Mouse (Mus musculus) heart, embryonic 14.5 days (tissue): ENCODE results near the gene Hdac8. TPM values are rescaled to one million over a fixed set of nuclear protein-coding genes. Genes with fewer than 3 reads are reported as not detected.

Experiments
- ATAC-seq: fragments of 200-750 bp; cut with Nextera tagmentation; 2 replicates; pipeline ENCODE4 v1.8.0; 2017; ENCODE audit warnings: low read depth, moderate TSS enrichment; ENCODE audit not compliant: insufficient number of reproducible peaks, insufficient read depth, low FRiP score
- H3K27ac ChIP-seq, 2 experiments: fragments of 200-500 bp in 1 of 2; fragments of 300-500 bp in 1 of 2; sonication (generic) in 1 of 2; replicated peaks in 1 of 2; 2 replicates each; pipeline ENCODE4 v1.5.1; 2012 to 2014; ENCODE audit warnings: low read depth in 2 of 2, low read length in 2 of 2, control low read depth in 1 of 2, mild to moderate bottlenecking in 1 of 2, mixed read lengths in 1 of 2; ENCODE audit not compliant: control insufficient read depth in 1 of 2, insufficient read depth in 1 of 2
- H3K27me3 ChIP-seq: fragments of 300-500 bp; sonication (generic); 2 replicates; pipeline ENCODE4 v1.6.1; 2014; ENCODE audit warnings: mild to moderate bottlenecking, low read length, control low read depth; ENCODE audit not compliant: control insufficient read depth, insufficient read depth
- H3K36me3 ChIP-seq: fragments of 300-500 bp; sonication (generic); 2 replicates; pipeline ENCODE4 v1.6.1; 2014; ENCODE audit warnings: mild to moderate bottlenecking, control low read depth, low read length, mixed read lengths; ENCODE audit not compliant: control insufficient read depth, insufficient read depth
- H3K4me1 ChIP-seq, 2 experiments: fragments of 200-500 bp in 1 of 2; fragments of 300-500 bp in 1 of 2; sonication (generic) in 1 of 2; 2 replicates each; pipeline ENCODE4 v1.6.1; 2012 to 2014; ENCODE audit warnings: low read length in 2 of 2, control low read depth in 1 of 2, mixed read lengths in 1 of 2; ENCODE audit not compliant: control insufficient read depth in 2 of 2, insufficient read depth in 2 of 2
- H3K4me2 ChIP-seq: fragments of 300-500 bp; sonication (generic); 2 replicates; pipeline ENCODE4 v1.6.1; 2014; ENCODE audit warnings: mild to moderate bottlenecking, low read length
- H3K4me3 ChIP-seq, 2 experiments: fragments of 200-500 bp in 1 of 2; fragments of 300-500 bp in 1 of 2; sonication (generic) in 1 of 2; 2 replicates each; pipeline ENCODE4 v1.5.1; 2012 to 2014; ENCODE audit warnings: low read length in 2 of 2, mild to moderate bottlenecking in 2 of 2, control low read depth in 1 of 2, low read depth in 1 of 2, moderate library complexity in 1 of 2; ENCODE audit not compliant: control insufficient read depth in 1 of 2, insufficient read depth in 1 of 2
- H3K9ac ChIP-seq: fragments of 300-500 bp; sonication (generic); 2 replicates; pipeline ENCODE4 v1.6.1; 2014; ENCODE audit warnings: mild to moderate bottlenecking, low read length
- H3K9me3 ChIP-seq: fragments of 300-500 bp; sonication (generic); 2 replicates; pipeline ENCODE4 v1.6.1; 2016; ENCODE audit warnings: low read length, control low read depth; ENCODE audit not compliant: control insufficient read depth
- WGBS: fragments of 180-500 bp; shearing (Covaris S2); extraction: QIAGEN DNeasy Blood & Tissue Kit; methylation state at CpG from one replicate; pipeline ENCODE4 v1.1.7; 2014; 5-methylcytosine and 5-hydroxymethylcytosine counted together
- polyA plus RNA-seq: library from polyadenylated mRNA; unstranded; fragments of >200 nt; fragmentation: Nextera tagmentation; extraction: Ambion mirVana; gene quantifications from 2 replicates; pipeline ENCODE4 v1.2.1, GENCODE M21; 2014

Hdac8 gene
- 2.6 and 4.2 TPM in 2 replicates for polyA plus RNA-seq

DNA sequence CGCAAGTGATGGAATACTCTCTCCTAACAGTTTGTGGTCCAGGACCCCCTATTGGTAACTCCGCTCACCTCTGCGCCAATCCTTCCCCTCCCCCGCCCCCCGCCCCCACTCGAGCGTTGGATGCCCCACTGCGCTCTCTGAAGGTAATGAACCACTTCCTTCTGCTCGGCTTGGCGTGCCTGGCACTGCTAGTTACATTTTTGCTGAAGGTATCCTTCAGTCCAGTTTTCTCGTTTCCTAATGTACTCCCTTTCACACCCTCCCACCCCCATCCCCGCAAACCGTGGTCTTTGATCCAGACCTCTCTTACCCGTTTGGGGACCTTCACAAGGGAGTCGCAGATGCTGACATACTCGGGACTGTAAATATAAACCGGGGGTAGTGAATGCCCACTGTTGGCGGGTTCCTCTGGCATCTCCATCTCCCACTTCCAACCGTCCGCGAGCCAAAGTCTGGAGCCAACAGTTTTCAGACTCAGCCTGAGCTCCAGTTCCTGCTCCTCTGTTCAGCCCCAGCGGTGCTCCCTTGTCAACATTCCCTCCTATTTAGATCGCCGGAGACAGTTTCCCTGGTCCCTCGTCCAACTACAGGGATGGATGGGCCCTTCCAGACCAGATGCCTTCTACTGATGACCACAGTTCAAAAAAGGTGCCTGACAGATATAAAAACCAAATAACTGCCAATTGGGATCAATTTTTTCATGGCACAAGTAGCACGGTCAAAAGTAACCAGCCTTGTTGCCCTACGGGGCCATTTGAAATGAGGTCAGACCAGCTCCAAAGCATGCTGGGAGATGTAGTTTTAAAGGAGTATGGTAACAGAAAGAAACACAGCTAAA, at the start of gene Hdac8:
TSS of gene Hdac8 (minus strand) at position 716 of the 838 bp plus-strand sequence.
- Histone ChIP-seq H3K27me3 (no peaks in the 10 kb centered on the region), H3K9me3 (no peaks in the 10 kb centered on the region), H3K27ac (peak within 1 kb of the TSS; percentile 43 to 44; a peak in 3 of 4 replicates), H3K36me3 (no peaks in the 10 kb centered on the region), H3K4me2 (peak within 1 kb of the TSS; percentile 61), H3K4me3 (peak within 1 kb of the TSS; percentile 52 to 76), H3K9ac (peak within 1 kb of the TSS; percentile 67), H3K4me1 (no peaks in the 10 kb centered on the region; a peak in 1 of 4 replicates)
- 16% methylated on average over 27 of the region's 27 CpGs for WGBS
- peak; percentile 66; the same call in 1 of the 2 replicates for ATAC-seq

GRCm38 (mm10) chrX:102509205-102509604, 4.0 kb upstream of the Hdac8 start:
- Histone ChIP-seq H3K27me3 (no peaks in the 10 kb centered on the region), H3K9me3 (no peaks in the 10 kb centered on the region), H3K4me3 (no peak overlapping the region), H3K9ac (no peak overlapping the region), H3K27ac (no peak overlapping the region), H3K36me3 (no peaks in the 10 kb centered on the region), H3K4me1 (no peaks in the 10 kb centered on the region; a peak in 1 of 4 replicates), H3K4me2 (no peak overlapping the region)
- WGBS: 68% methylated on average over 4 of the region's 4 CpGs
- ATAC-seq: no peak

GRCm38 (mm10) chrX:102504179-102504578, 980 bp downstream of the Hdac8 start:
- H3K4me3 ChIP-seq: peak overlapping the region; percentile 52 to 76; a peak in 3 of 4 replicates
- peak overlapping the region; percentile 61 for H3K4me2 ChIP-seq
- no peak overlapping the region for H3K27ac ChIP-seq
- no peaks in the 10 kb centered on the region for H3K27me3 ChIP-seq
- no peaks in the 10 kb centered on the region; a peak in 1 of 4 replicates for H3K4me1 ChIP-seq
- 23% methylated on average over 10 of the region's 10 CpGs for WGBS
- H3K9me3 ChIP-seq: no peaks in the 10 kb centered on the region
- H3K36me3 ChIP-seq: peaks cover 5% of the 10 kb centered on the region; the same call in 1 of the 2 replicates
- peak overlapping the region; percentile 67 for H3K9ac ChIP-seq
- no peak for ATAC-seq

DNA sequence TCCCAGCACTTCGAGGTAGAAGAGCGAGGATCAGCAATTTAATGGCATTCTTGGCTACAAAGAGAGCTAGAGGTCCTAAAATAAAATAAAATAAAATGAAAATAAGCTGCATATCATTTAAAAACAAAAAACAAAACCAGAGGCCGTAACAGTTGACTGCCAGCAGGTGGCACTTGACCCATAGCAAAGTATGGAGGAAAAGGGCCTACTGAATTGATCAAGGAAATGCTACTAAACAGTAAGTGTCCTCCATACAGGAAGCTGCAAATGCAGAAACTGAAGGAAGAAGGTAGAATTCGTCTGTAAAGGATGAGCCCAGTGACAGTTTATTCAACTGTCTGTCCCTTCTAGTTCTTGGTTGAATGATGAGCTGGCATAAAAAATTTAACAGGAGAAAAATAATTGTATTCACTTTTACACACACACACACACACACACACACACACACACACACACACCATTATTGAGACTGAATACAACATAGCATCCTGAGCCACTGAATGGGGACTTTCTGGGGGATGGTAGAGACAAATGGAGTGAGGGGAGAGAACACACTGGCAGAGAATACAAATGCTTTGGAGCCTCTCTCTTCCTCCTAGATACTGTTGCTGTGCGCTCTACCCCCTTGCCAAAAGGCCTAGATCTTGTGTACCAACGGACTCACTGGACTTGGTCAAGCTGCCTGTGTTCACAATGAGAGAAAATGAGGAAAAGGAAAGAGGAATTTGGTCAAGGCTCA, 11.0 kb downstream of the Hdac8 start:
- Histone ChIP-seq H3K9ac (no peak overlapping the region), H3K27me3 (no peaks in the 10 kb centered on the region), H3K4me2 (no peak overlapping the region), H3K36me3 (peaks cover 10% of the 10 kb centered on the region; the same call in 1 of the 2 replicates), H3K4me3 (no peak overlapping the region), H3K27ac (no peak overlapping the region), H3K9me3 (no peaks in the 10 kb centered on the region), H3K4me1 (no peaks in the 10 kb centered on the region)
- ATAC-seq: no peak
- WGBS: 59% methylated on average over 6 of the region's 6 CpGs

GRCm38 (mm10) chrX:102485575-102485974, 19.6 kb downstream of the Hdac8 start:
- ATAC-seq: no peak
- H3K4me2 ChIP-seq: no peak overlapping the region
- H3K27ac ChIP-seq: no peak overlapping the region
- H3K36me3 ChIP-seq: no peaks in the 10 kb centered on the region
- no peak overlapping the region for H3K9ac ChIP-seq
- no peaks in the 10 kb centered on the region for H3K4me1 ChIP-seq
- WGBS: 72% methylated on average over 7 of the region's 7 CpGs
- H3K9me3 ChIP-seq: no peaks in the 10 kb centered on the region
- H3K4me3 ChIP-seq: no peak overlapping the region
- H3K27me3 ChIP-seq: no peaks in the 10 kb centered on the region; the same call in 1 of the 2 replicates

DNA sequence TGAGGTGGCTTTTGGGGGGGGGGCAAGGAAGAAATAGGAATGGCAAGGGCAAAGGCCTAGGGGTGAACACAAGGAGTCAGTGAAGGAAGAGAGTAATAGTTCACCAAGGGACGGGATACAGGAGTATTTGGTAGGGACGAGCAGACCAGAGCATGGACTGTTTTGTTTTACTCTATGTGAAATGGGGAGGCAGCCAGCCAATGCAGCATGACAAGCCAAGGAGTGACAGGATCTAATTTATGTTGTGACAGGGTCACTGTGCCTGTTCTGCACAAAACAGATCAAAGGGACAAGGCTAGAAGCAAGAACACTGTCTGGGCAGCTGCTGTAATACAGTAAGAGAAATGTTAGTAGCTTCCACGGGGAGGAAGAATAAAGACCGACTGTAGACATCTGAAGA, 25.5 kb downstream of the Hdac8 start:
- WGBS: 69% methylated on average over 4 of the region's 4 CpGs
- Histone ChIP-seq H3K27me3 (no peaks in the 10 kb centered on the region; the same call in 1 of the 2 replicates), H3K9ac (no peak overlapping the region), H3K4me2 (no peak overlapping the region), H3K4me3 (no peak overlapping the region), H3K4me1 (peaks cover 0 to 3% of the 10 kb centered on the region in 2 experiments; a peak in 1 of 4 replicates), H3K36me3 (no peaks in the 10 kb centered on the region), H3K27ac (no peak overlapping the region), H3K9me3 (no peaks in the 10 kb centered on the region)
- no peak for ATAC-seq

DNA sequence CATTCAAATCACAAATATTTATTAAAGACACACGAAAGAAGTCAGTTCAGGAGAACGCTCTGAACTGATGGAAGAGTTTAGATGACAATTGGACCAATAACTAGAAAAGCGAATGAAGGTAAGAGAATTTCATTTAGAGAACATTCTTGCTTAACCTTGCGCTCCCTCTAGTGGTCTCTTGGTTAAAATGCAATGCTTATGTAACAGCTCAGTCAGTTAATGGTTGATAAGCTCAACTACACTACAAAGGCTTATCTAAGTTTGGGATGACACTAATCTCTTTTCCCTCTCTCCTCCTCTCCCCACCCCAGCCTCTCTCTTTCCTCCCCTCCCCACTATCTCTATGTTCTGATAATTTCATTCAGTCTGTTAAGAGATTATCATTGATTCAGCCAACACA, 26.2 kb downstream of the Hdac8 start:
- Histone ChIP-seq H3K9ac (no peak overlapping the region), H3K4me2 (no peak overlapping the region), H3K4me1 (peaks cover 0 to 3% of the 10 kb centered on the region in 2 experiments; a peak in 1 of 4 replicates), H3K4me3 (no peak overlapping the region), H3K36me3 (no peaks in the 10 kb centered on the region), H3K9me3 (no peaks in the 10 kb centered on the region), H3K27ac (no peak overlapping the region), H3K27me3 (no peaks in the 10 kb centered on the region)
- no peak for ATAC-seq
- WGBS: 24% methylated on average over 4 of the region's 4 CpGs
